Mouse (Mus musculus) cortical plate, adult 2 months (tissue): Measurements from ENCODE around the gene 2310034G01Rik.

ENCODE experiments used
- CTCF ChIP-seq: fragments of 200-500 bp; IDR thresholded peaks from 2 replicates; pipeline ENCODE4 v1.5.1; 2011; ENCODE audit warnings: mild to moderate bottlenecking, control low read depth, low read length; ENCODE audit not compliant: insufficient read depth; ENCODE audit errors: extremely low read depth
- POLR2A ChIP-seq: fragments of 200-500 bp; IDR thresholded peaks from 2 replicates; pipeline ENCODE4 v1.6.1; 2011; ENCODE audit warnings: mild to moderate bottlenecking, low read length, control low read depth; ENCODE audit not compliant: insufficient read depth; ENCODE audit errors: extremely low read depth

GRCm38 (mm10) chr19:46338331-46338936 lies 11.7 kb downstream of the 2310034G01Rik start, which contains the start of gene Cuedc2:
- peak; percentile 44; the same call in 1 of the 2 replicates for TF ChIP-seq CTCF
- no peak; the same call in 1 of the 2 replicates for TF ChIP-seq POLR2A
